Mouse (Mus musculus) erythroid progenitor cell, adult 5-6 weeks (primary cell): ENCODE data around the gene Hk3. TPM values are rescaled to one million over a fixed set of nuclear protein-coding genes. Genes with fewer than 3 reads are reported as not detected.

Source experiments
- ATAC-seq: replicated peaks from 2 replicates; pipeline ENCODE4 v1.8.0; 2016; ENCODE audit warnings: moderate number of reproducible peaks, mild to moderate bottlenecking, moderate TSS enrichment, inconsistent platforms; ENCODE audit not compliant: poor library complexity, low FRiP score, severe bottlenecking
- total RNA-seq, 2 experiments: library from RNA; stranded (forward) in 1 of 2; stranded (reverse) in 1 of 2; fragments of 150-400 nt in 1 of 2; fragments of 186-747, 209-891 nt in 1 of 2; gene quantifications; 2 replicates each; pipeline versions ENCODE4 v1.2.3 to v1.2.4; 2015 to 2017; ENCODE audit warnings: low replicate concordance in 2 of 2

The Hk3 gene
- total RNA-seq (2015; ENCODE audit: low replicate concordance) (8.8 and 22.3 TPM in 2 replicates), total RNA-seq (2017; ENCODE audit: low replicate concordance) (12.9 and 24.6 TPM in 2 replicates)

DNA sequence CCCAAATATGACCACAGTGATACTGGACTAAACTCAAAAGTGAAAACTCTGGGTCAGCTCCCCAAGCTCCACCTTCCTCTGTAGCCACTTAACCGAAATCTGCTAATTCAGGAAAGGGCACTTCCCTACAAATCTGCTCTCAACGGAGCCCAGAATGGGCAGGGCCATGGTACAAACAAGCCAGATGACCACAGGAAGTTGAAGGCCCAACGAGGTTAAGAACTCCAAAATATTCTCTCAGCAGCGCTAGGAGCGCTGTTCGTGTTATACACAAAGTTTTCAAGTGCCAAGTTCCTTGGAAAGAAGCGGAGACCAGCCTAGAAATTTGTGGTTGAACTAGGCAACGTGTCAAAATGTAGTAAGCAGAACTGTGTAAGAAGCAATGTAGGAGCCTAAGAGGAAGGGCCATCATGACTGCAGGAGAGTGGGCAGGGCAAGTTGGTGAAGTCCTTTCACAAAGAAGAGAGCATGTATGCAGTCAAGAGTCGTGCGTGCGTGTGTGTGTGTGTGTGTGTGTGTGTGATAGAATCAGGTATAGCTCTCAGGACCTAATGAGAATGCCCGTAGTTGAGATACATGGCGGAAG is at the start of gene Hk3:
Gene Hk3 (minus strand): TSS at position 192 of the 586 bp plus-strand sequence.
- ATAC-seq, result no peak

DNA sequence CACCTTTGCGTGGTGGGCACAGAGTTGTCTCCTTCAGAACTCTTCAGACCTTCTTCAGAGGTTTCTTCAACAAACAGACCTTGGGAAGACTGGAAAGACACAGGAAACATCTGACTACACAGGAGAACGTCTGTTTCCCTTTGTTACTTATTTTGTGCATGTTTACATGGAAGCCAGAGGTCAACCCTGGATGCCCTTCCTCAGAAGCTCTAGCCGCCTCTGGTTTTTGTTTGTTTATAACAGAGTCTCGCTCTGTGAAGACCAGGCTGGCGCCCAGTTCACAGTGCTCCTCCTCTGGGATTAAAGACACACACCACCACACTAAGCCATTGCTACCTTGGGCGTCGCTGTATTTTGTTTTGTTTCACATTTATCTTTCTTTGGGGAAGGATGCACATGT is 48.5 kb upstream of the Hk3 start:
- ATAC-seq, result no peak

DNA sequence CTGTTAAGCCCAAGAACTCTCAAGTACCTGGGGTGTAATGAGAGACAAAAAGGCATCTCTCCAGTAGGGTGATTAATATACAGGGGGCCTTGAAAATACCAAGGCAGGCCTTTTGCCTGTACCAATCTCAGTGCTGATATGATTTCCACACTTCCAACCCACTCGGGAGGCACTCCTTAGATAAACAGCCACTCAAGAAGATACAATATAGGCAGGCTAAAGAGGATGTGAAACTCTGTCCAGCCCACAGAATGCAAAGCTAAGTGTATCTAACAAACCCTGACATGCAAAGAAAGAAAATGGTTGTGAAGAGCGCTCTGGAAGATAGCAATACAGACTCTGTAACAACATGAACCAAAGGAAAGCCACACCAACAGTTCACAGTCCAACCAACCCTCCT is 42.1 kb upstream of the Hk3 start:
- no peak for ATAC-seq

DNA sequence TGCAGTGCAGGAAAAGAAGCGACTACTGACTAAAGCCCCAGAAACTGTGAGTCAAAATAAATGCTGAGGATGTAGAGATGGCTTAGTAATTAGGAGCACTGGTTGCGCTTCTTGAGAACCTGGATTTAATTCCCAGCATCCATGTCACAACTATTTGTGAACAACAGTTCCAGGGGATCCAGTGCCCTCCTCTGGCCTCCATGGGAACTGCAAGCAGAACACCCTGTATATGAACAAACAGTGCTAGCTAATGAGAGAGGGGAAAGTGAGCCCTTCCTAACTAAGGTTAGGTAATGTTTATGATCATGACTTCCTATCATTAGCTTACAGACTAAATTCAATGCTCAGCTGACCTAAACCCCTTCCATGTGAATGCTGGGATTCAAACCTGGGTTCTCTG is 36.9 kb upstream of the Hk3 start:
- ATAC-seq, result 0 out of 2 replicates have a peak, but pooled peaks have one; percentile 59

DNA sequence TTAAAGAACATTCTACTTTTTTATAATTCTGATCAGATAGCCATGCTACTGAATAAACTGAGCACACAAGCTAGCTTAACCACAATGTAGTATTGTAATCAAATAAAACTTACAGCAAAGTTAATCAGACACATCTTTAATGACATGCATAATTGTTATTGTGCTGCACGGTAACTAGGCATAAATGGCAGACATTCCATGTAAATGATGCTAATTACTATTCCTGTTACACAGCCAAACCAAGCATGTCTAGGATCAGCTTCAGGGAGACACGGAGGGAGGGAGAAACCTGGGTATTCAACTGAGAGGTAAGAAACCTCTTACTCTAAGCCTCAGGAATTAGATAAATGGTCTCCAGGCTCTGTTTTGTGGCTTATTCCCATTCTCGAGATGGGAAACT is 26.5 kb upstream of the Hk3 start:
- ATAC-seq, result no peak

DNA sequence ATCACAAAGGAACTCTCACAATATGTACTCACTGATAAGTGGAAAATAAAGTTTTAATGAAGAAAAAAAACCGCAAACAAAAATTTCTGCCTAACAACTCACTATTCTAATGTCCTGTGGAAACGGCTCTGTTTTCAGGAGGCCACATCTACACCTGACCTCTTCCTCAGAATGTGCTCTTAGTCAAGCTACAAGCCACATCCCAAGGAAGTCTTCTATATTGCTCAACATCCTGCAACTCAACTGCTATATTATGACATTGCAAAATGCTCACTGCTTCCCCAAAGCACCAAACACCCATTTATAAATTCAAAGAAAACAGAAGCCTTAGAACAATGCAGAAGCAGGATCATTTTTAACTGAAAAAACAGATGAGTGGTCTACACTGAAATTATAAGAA is 18.8 kb upstream of the Hk3 start:
- ATAC-seq, result no peak

DNA sequence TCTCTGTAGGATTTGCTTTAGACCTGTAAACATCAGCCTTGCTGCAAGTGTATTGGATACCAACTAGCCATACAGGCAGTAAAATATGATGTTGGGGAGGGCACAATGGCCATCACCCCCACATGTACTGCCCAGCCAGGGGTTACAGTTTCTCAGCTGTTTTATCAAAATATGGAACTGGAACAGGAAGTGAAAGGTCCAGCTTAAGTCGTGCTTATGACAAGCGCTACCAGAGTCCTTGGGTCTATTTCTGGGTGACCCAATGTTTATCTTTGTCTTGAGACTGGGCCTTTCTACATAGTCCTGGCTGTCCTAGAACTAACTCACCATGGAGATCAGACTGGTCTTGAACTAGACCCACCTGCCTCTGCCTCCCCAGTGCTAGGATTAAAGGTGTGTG is 3.0 kb upstream of the Hk3 start:
- no peak for ATAC-seq

DNA sequence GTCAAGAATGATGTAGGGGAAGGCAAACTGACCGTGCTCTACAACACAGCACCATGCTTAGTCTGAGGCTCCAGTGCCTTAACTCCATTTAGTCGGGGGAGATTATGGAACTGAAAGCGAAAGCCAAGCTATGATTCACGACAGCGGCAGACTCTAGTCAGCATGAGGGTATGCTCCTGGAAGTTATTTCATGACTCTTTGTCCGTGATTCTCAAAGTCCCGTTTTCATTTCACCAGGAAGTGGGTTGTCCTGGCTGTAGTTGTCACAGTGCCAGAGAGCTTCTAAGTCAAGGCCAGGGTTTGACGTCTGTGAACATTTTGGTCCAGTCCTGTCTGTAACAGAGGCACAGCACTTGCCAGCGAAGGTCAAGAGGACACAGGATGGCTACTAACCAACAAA is 1.5 kb upstream of the Hk3 start:
- ATAC-seq, result no peak

DNA sequence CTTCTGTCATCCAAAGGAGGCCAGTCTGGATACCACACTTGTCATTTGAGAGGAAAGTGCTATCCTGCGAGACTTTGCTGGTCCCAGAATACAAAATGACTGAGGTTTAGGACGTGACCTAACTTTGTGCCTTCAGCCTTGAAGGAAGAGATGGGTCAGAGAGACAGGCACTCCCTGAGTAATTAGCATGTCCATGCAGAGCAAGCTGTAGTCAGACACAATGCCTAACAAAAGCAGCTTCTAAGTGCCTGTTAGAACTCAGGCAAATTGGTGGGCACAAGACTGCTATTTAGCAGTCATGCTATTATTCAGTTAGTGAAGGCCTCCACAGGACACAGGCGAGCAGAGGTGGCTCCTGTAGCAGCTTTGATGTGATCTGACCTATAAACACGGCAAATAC is 1.1 kb upstream of the Hk3 start:
- no peak for ATAC-seq

DNA sequence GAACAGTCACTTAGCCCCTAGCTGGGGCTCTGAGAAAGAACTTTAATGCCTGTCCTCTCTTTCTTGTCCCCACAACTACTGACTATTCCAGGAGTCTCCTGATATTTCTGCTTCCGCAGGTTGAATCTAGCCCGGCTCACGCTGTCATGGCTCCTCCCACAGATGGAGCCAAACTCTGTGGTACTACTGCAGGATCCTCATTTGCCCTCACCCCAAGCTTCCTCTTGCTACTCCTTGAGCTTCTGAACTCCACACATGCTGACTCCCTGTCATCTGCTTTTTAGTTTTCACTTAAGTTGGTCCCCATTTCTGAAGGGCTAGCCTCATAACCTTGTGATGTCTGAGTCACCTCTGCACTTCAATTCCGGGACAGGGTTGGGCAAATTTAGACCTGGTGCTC is 1.1 kb downstream of the Hk3 start:
- no peak for ATAC-seq

DNA sequence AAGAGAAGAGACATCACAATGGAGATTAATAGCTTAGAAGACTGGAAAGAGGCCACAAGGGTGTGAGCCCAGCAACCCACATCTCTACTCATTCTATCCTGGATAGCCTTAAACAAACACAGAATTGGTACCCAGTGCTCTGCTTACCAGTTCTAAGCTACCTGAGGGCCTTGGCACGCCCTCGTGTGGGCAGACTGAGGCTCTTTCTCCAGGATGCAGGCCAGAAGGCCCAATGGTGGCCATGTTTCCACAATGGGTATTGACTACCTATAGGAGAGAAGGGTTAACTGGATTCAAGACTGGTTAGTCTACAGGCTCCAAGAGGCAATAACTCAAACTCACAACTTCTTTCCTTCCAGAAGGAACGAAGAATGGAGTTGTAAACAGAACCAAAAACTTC is 2.0 kb downstream of the Hk3 start:
- no peak for ATAC-seq

DNA sequence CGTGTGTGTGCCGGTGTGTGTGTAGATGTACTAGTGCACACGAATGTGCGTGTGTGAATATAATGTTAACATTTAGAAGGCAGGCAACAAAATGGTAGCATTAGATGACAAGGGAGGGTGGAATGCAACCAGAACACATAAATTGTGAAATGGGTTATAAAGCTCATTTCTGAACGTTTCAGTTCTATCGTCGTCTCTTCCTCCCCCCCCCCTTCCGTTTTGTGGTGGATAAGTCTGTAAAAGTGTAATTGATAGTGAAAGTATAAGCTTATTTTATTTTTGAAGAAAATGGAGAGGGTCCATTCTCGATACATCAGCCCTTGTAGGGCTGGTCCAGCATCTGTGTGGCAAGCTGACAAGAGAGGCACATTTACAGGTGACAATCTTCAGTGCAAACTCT is 2.5 kb downstream of the Hk3 start:
- ATAC-seq, result no peak

DNA sequence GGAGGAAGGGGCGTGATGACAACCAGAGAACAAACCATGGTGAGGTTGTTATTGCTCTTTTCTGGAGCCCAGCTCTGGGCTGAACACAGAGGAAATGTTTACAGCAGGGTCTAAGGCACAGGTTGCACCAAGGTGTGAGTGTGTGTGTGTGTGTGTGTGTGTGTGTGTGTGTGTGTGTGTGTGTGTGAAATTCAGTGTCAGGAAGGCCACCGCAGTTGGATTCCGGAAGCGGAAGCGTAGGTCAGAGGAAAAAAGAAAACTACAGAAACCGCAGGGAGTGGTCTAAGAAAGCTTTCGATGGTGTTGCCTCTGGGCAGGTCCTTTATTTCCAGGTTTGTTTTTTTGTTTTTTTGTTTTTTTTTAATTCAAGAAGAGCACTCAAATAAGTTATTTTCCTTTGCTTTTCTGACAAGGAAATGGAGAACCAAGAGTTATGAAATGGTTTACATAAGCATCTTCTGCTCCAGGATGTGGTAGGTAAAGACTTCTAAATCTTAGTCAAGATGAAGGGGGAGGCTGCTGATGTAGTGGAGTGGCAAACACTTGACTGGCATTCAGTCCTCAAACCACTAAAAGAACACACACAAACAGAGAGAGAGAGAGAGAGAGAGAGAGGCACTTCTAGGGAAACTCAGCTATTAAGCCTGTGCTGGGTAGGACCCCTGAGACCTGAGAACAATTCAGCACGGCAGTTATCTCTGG is 3.1 kb downstream of the Hk3 start:
- ATAC-seq, result no peak

DNA sequence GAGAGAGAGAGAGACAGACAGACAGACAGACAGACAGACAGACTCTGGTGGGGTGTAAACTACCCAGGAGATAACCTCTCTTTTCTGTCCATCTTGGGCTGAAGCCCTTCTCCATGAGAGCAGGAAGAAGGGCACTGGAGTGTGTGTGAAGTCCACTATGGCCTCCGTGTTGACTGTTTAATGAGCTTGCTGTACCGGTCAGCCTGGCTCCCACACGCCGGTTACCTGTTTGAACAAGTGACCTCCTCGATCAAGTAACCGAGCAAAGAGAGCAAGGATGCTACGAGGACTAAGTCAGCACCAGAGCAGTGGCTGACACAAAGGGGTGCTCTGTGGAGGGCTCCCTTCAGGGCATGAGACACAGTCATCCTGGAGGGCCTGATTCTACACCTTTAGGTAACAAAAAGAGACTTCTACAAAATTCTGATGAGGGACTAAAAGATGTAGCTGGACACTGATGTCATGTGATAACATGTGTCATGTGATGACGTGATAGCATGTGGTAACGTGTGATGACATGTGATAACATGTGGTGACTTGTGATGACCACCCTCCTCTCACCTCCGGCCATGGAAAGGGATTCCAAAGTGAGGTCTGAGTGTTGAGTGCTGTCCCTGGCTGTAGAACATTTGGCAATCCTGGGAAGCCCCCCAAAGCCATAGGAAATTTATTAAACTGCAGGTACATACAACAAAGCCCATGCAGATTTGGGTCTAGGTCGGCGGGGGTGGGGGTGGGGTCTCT is 3.9 kb downstream of the Hk3 start:
- ATAC-seq, result no peak

DNA sequence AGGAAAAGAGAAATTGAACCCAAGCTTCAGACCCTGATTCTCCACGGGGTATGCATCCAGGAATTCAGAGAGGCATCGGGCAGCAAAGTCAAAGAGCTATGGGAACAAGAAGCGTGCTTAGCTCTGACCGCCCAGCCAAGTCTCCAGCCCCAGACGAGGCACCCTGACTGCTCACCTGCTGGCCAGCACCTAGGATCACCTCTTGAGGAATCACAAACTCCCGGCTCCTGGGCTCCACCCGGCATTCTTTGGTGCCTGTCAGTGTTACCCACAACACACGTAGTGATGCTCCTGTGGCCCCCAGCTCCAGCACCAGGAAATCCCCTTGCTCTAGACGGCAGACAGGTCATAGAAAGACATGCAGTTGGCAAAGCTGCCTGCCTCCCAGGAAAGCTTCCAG is 6.7 kb downstream of the Hk3 start:
- no peak for ATAC-seq

DNA sequence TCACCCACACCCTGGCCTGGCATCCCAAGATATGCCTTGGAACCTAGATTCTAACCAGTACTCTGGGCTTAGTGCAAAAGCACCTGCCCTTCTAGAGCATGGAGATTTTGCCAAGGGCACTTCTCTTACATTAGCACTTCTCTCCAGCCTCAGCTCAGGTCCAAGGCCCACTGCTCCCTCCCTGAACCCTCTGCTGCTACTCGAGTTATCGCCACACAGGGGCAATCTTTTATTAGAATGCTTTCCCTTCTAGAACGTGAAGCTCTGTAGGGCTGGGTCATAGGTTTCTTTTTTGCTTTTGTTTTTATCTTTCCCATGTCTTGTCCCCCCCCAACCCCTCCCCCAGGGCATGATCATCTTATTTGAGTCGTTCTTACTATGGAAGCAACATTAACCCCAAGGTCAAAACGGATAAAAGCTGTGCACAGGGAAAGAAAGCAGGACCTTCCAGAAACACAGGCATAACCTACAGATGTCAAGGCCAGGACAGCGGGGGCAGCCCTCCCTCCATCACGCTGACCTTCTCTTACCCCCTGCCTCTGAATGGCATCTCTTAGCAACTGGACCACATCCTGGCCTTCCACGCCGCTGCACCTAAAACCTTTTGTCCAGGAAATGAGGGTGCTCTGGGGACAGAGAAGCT is 7.4 kb downstream of the Hk3 start:
- no peak for ATAC-seq

DNA sequence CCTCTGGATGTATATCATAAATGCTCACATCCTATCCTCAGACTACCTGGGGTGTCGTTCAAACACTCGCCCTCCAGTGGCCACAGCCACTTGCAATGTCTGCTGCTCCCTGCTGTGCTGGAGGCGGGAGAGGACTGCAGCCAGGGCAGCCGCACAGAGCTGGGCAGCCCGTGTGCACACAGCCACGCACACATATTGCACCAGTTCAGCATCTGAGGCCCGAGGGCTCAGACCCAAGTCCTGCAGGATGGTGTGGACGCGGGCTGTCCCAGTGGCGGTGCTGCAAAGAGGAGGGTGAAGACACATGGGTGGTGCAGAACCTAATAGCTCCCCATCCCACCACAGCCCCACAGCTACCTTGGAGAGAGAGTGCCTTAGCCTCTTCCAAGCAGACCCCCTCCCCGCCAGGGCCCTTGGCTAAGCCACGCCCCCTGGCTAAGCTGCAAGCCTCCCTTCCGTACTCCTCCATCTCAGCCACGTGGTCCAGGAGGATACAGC is 9.2 kb downstream of the Hk3 start:
- no peak for ATAC-seq

DNA sequence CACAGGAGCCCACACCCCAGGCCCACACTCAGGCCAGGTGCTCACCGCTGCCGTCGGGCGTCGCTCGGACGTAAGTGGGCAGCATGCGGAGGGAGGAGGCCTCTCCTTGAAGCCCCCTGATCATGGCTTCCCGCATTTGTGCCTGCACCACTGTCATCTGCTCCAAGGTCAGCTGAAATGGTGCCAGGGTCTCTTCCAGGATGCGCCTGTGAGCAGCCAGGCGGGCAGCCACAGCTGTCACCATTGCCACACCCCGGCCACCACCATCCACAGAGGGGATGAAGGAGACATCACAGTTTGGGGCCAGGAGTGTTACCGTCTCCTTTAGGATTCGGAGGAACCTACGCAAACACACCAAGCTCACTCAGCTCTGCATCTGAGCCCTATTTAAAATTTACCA is 10.1 kb downstream of the Hk3 start:
- no peak for ATAC-seq

DNA sequence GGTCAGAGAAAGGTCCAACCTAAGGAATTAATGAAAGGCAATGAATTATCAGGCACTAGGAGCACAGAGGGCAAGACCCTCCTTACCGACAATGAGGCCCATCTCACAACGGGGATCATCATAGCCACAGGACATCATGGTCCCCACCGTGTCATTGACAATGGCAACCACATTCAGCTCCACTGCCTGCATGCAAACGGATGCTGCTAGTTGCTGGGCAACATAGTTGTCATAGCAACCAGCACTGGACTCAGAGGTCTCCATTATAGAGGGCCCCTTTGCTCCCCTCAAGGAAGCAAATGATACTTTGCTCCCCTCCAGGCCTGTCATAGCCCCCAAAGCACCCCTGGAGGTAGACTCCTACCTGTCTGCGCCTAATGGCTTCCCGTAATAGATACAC is 12.6 kb downstream of the Hk3 start:
- ATAC-seq, result no peak

DNA sequence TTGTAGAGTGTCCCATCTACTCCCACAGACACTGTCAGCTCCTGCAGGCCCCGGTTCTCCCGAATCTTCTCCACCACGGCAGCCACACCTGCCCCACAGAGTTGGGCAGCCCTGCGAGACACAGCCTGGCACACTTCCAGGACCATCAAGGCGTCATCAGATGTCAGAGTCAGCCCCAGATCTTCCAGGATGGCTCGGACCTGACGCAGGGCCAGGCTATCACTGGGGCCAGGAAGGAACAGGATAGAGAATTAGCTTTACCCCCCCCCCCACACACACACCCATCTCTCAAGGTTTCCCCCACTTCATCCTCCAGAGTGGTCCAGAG is 14.8 kb downstream of the Hk3 start:
- no peak for ATAC-seq
